Mouse (Mus musculus): ENCODE data around the gene Cryge. TPM values are rescaled to one million over a fixed set of nuclear protein-coding genes. Genes with fewer than 3 reads are reported as not detected.
"Not testable (repeated sequence)": the region's sequence is repeated elsewhere in the genome, so short reads cannot be mapped to it uniquely, and the experiment has no call there.

Gene Cryge
- not detected in 2 replicates for polyA plus RNA-seq (2014; fragmentation: Nextera tagmentation; extraction: Ambion mirVana)

- not testable (repeated sequence) for H3K4me1 ChIP-seq (ENCODE audit: control insufficient read depth, insufficient read depth, low read length); H3K4me2 ChIP-seq (ENCODE audit: low read depth); DNase-seq (ENCODE audit: low spot score); H3K9me3 ChIP-seq (ENCODE audit: control insufficient read depth, low read length); H3K36me3 ChIP-seq (ENCODE audit: control insufficient read depth, insufficient read depth, low read length); H3K27me3 ChIP-seq (ENCODE audit: control insufficient read depth, insufficient read depth, low read length); H3K27ac ChIP-seq (ENCODE audit: low read depth, low read length); H3K9ac ChIP-seq (ENCODE audit: low read length); H3K4me3 ChIP-seq (ENCODE audit: low read depth, low read length); ATAC-seq (ENCODE audit: insufficient read depth, low FRiP score, low TSS enrichment)
- 41% methylated on average over 8 of the region's 12 CpGs for WGBS
Measured at GRCm38 (mm10) chr1:65050952-65051351, at the start of gene Cryge. TSS of gene Cryge (minus strand) at chr1:65051149.

- Histone ChIP-seq H3K4me1 (ENCODE audit: control insufficient read depth, insufficient read depth, low read length) (no peaks in the 10 kb centered on the region), H3K9ac (ENCODE audit: low read length) (no peak overlapping the region), H3K27me3 (ENCODE audit: control insufficient read depth, insufficient read depth, low read length) (no peaks in the 10 kb centered on the region), H3K4me2 (ENCODE audit: low read depth) (no peak overlapping the region), H3K27ac (ENCODE audit: low read depth, low read length) (no peak overlapping the region), H3K4me3 (ENCODE audit: low read depth, low read length) (no peak overlapping the region), H3K9me3 (ENCODE audit: control insufficient read depth, low read length) (no peaks in the 10 kb centered on the region), H3K36me3 (ENCODE audit: control insufficient read depth, insufficient read depth, low read length) (no peaks in the 10 kb centered on the region)
- WGBS = 81% methylated on average over 3 of the region's 3 CpGs
- DNase-seq (ENCODE audit: low spot score) (no peak), ATAC-seq (ENCODE audit: insufficient read depth, low FRiP score, low TSS enrichment) (no peak)
Measured at GRCm38 (mm10) chr1:65096953-65097352, 46.0 kb upstream of the Cryge start.

- ATAC-seq (ENCODE audit: insufficient read depth, low FRiP score, low TSS enrichment) = no peak
- H3K9ac ChIP-seq (ENCODE audit: low read length) = no peak overlapping the region
- WGBS = 93% methylated on average over 3 of the region's 3 CpGs
- no peaks in the 10 kb centered on the region for H3K4me1 ChIP-seq (ENCODE audit: control insufficient read depth, insufficient read depth, low read length)
- no peak overlapping the region for H3K4me2 ChIP-seq (ENCODE audit: low read depth)
- H3K27me3 ChIP-seq (ENCODE audit: control insufficient read depth, insufficient read depth, low read length) = no peaks in the 10 kb centered on the region
- H3K9me3 ChIP-seq (ENCODE audit: control insufficient read depth, low read length) = no peaks in the 10 kb centered on the region
- no peak overlapping the region for H3K27ac ChIP-seq (ENCODE audit: low read depth, low read length)
- H3K4me3 ChIP-seq (ENCODE audit: low read depth, low read length) = no peak overlapping the region
- no peak for DNase-seq (ENCODE audit: low spot score)
- H3K36me3 ChIP-seq (ENCODE audit: control insufficient read depth, insufficient read depth, low read length) = no peaks in the 10 kb centered on the region
Measured at GRCm38 (mm10) chr1:65091566-65091965, 40.6 kb upstream of the Cryge start.

- Histone ChIP-seq H3K4me3 (ENCODE audit: low read depth, low read length) (no peak overlapping the region), H3K9me3 (ENCODE audit: control insufficient read depth, low read length) (no peaks in the 10 kb centered on the region), H3K27ac (ENCODE audit: low read depth, low read length) (no peak overlapping the region), H3K27me3 (ENCODE audit: control insufficient read depth, insufficient read depth, low read length) (no peaks in the 10 kb centered on the region), H3K4me1 (ENCODE audit: control insufficient read depth, insufficient read depth, low read length) (no peaks in the 10 kb centered on the region), H3K36me3 (ENCODE audit: control insufficient read depth, insufficient read depth, low read length) (no peaks in the 10 kb centered on the region), H3K9ac (ENCODE audit: low read length) (no peak overlapping the region), H3K4me2 (ENCODE audit: low read depth) (no peak overlapping the region)
- ATAC-seq (ENCODE audit: insufficient read depth, low FRiP score, low TSS enrichment) (no peak), DNase-seq (ENCODE audit: low spot score) (no peak)
- 81% methylated on average over 2 of the region's 2 CpGs for WGBS
Measured at GRCm38 (mm10) chr1:65090370-65090769, 39.4 kb upstream of the Cryge start.

- no peak overlapping the region for H3K4me2 ChIP-seq (ENCODE audit: low read depth)
- H3K9me3 ChIP-seq (ENCODE audit: control insufficient read depth, low read length) = no peaks in the 10 kb centered on the region
- H3K9ac ChIP-seq (ENCODE audit: low read length) = no peak overlapping the region
- H3K4me3 ChIP-seq (ENCODE audit: low read depth, low read length) = no peak overlapping the region
- no peak for DNase-seq (ENCODE audit: low spot score)
- H3K27me3 ChIP-seq (ENCODE audit: control insufficient read depth, insufficient read depth, low read length) = no peaks in the 10 kb centered on the region
- ATAC-seq (ENCODE audit: insufficient read depth, low FRiP score, low TSS enrichment) = no peak
- H3K36me3 ChIP-seq (ENCODE audit: control insufficient read depth, insufficient read depth, low read length) = no peaks in the 10 kb centered on the region
- 85% methylated on average over 6 of the region's 6 CpGs for WGBS
- H3K4me1 ChIP-seq (ENCODE audit: control insufficient read depth, insufficient read depth, low read length) = no peaks in the 10 kb centered on the region
- no peak overlapping the region for H3K27ac ChIP-seq (ENCODE audit: low read depth, low read length)
Measured at GRCm38 (mm10) chr1:65088567-65089356, 37.8 kb upstream of the Cryge start.

- Histone ChIP-seq H3K4me3 (ENCODE audit: low read depth, low read length) (no peak within 1 kb of the TSS), H3K9ac (ENCODE audit: low read length) (no peak within 1 kb of the TSS), H3K36me3 (ENCODE audit: control insufficient read depth, insufficient read depth, low read length) (no peaks in the 10 kb centered on the region), H3K9me3 (ENCODE audit: control insufficient read depth, low read length) (no peaks in the 10 kb centered on the region), H3K27me3 (ENCODE audit: control insufficient read depth, insufficient read depth, low read length) (no peaks in the 10 kb centered on the region), H3K27ac (ENCODE audit: low read depth, low read length) (no peak within 1 kb of the TSS), H3K4me2 (ENCODE audit: low read depth) (no peak within 1 kb of the TSS), H3K4me1 (ENCODE audit: control insufficient read depth, insufficient read depth, low read length) (no peaks in the 10 kb centered on the region)
- no peak for DNase-seq (ENCODE audit: low spot score)
- 38% methylated on average over 7 of the region's 7 CpGs for WGBS
- no peak for ATAC-seq (ENCODE audit: insufficient read depth, low FRiP score, low TSS enrichment)
Measured at GRCm38 (mm10) chr1:65082188-65082587, 31.2 kb upstream of the Cryge start, which contains the start of gene Crygb. TSS of gene Crygb (minus strand) at chr1:65082288.

- H3K4me1 ChIP-seq (ENCODE audit: control insufficient read depth, insufficient read depth, low read length) = no peaks in the 10 kb centered on the region
- H3K4me2 ChIP-seq (ENCODE audit: low read depth) = no peak overlapping the region
- WGBS = 39% methylated on average over 5 of the region's 5 CpGs
- H3K9ac ChIP-seq (ENCODE audit: low read length) = no peak overlapping the region
- no peak for DNase-seq (ENCODE audit: low spot score)
- no peak overlapping the region for H3K27ac ChIP-seq (ENCODE audit: low read depth, low read length)
- H3K4me3 ChIP-seq (ENCODE audit: low read depth, low read length) = no peak overlapping the region
- H3K36me3 ChIP-seq (ENCODE audit: control insufficient read depth, insufficient read depth, low read length) = no peaks in the 10 kb centered on the region
- H3K27me3 ChIP-seq (ENCODE audit: control insufficient read depth, insufficient read depth, low read length) = no peaks in the 10 kb centered on the region
- ATAC-seq (ENCODE audit: insufficient read depth, low FRiP score, low TSS enrichment) = no peak
- no peaks in the 10 kb centered on the region for H3K9me3 ChIP-seq (ENCODE audit: control insufficient read depth, low read length)
Measured at GRCm38 (mm10) chr1:65075607-65076006, 24.7 kb upstream of the Cryge start.

GRCm38 (mm10) chr1:65073589-65073988, 22.6 kb upstream of the Cryge start, which contains the start of gene Crygc:
TSS of gene Crygc (minus strand) at chr1:65073689.
- WGBS = 71% methylated on average over 6 of the region's 6 CpGs
- no peak within 1 kb of the TSS for H3K9ac ChIP-seq (ENCODE audit: low read length)
- H3K9me3 ChIP-seq (ENCODE audit: control insufficient read depth, low read length) = no peaks in the 10 kb centered on the region
- no peak within 1 kb of the TSS for H3K4me2 ChIP-seq (ENCODE audit: low read depth)
- H3K36me3 ChIP-seq (ENCODE audit: control insufficient read depth, insufficient read depth, low read length) = no peaks in the 10 kb centered on the region
- ATAC-seq (ENCODE audit: insufficient read depth, low FRiP score, low TSS enrichment) (no peak), DNase-seq (ENCODE audit: low spot score) (no peak)
- no peaks in the 10 kb centered on the region for H3K4me1 ChIP-seq (ENCODE audit: control insufficient read depth, insufficient read depth, low read length)
- H3K27me3 ChIP-seq (ENCODE audit: control insufficient read depth, insufficient read depth, low read length) = no peaks in the 10 kb centered on the region
- no peak within 1 kb of the TSS for H3K27ac ChIP-seq (ENCODE audit: low read depth, low read length)
- no peak within 1 kb of the TSS for H3K4me3 ChIP-seq (ENCODE audit: low read depth, low read length)

- no peak overlapping the region for H3K9ac ChIP-seq (ENCODE audit: low read length)
- H3K36me3 ChIP-seq (ENCODE audit: control insufficient read depth, insufficient read depth, low read length) = no peaks in the 10 kb centered on the region
- no peaks in the 10 kb centered on the region for H3K4me1 ChIP-seq (ENCODE audit: control insufficient read depth, insufficient read depth, low read length)
- H3K9me3 ChIP-seq (ENCODE audit: control insufficient read depth, low read length) = no peaks in the 10 kb centered on the region
- DNase-seq (ENCODE audit: low spot score) (no peak), ATAC-seq (ENCODE audit: insufficient read depth, low FRiP score, low TSS enrichment) (no peak)
- no peak overlapping the region for H3K27ac ChIP-seq (ENCODE audit: low read depth, low read length)
- no peaks in the 10 kb centered on the region for H3K27me3 ChIP-seq (ENCODE audit: control insufficient read depth, insufficient read depth, low read length)
- no peak overlapping the region for H3K4me3 ChIP-seq (ENCODE audit: low read depth, low read length)
- no peak overlapping the region for H3K4me2 ChIP-seq (ENCODE audit: low read depth)
Measured at GRCm38 (mm10) chr1:65067842-65068241, 16.9 kb upstream of the Cryge start.

Data from neural tube, embryonic 11.5 days (tissue).